Mouse (Mus musculus) v-Abl transformed pro-B cells (cell line): ENCODE data around the gene 4930558K02Rik.

Source experiments
- in situ Hi-C, 2 experiments: fragments of 400-800 bp; cut with MboI; formaldehyde crosslinking; loops; one replicate each; pipeline ENCODE4 v1.15.1; 2025; ENCODE audit not compliant: unreplicated experiment in 2 of 2

The 4930558K02Rik gene

GRCm38 (mm10) chr1:161916036-161916435 lies 63.4 kb downstream of the 4930558K02Rik start:
- in situ Hi-C loops, result no loop called here

DNA sequence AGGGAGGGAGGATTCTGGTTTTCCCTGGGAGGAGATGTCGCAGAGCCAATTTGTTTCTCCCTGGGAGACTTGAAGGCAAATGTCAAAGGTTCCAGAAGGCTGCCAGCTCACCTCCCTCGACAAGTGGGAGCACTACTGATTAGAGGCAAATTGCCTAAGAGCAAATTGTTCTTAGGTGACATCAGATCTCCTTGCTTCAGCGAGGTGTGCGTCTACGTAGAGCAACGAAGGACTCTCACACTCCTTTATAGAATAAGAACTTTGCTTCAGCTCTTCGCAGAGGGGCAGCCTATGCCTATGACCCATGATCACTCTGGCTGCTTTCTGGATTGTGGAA lies 65.8 kb downstream of the 4930558K02Rik start:
- in situ Hi-C loops, result no loop called here

GRCm38 (mm10) chr1:161912940-161913647 lies 66.3 kb downstream of the 4930558K02Rik start:
- in situ Hi-C loops, result no loop called here

DNA sequence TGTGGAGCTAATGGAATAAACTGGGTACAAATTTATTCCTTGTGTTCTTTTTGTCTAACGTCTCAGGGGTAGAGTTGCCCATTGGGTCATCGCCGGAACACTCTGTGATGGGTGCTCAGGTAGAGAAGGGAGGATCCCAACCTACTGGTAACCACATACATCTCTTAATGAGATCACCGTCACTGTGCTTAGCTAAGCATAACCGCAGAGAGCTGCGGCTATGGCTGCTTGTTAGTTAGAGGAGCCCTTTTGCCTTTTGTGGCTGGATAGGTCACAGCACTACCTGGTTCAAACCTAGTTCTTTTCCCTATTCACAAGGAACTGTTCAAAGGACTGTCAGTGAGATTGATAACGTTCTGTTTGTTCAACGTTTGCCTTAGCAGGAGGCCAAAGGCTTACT lies 70.4 kb downstream of the 4930558K02Rik start:
- in situ Hi-C loops, result no loop called here

DNA sequence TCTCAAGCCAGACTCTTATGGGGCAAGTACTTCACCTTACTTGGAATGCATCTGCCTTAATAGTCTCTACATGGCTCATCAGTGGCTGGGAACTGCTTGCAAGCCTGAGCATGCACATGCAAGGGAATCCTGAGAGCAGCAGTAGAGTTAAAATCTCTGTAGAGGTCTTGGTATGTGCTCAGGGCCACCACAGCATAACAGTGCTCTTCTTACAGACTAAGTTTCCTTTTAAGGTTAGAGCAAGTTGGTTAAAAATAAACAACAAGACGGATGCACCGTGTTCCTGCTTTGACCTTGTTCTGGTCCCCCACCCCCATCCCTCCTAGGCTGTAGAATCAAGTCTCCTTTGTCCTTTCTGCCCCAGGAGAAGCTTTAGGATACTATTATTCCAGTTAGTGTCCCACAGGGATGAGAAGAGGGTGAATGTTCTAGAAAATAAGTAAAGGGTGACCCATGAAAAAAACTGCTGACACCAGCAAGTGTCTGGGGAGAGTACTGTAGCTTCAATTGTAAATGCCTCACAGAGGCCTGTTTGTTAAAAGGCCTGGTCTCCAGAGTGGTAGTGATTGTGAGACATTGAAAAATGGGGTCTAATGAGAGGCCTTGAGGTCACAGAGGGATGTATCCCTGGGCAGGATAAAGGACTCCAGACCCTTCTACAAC lies 71.5 kb downstream of the 4930558K02Rik start:
- in situ Hi-C loops, result no loop called here

GRCm38 (mm10) chr1:161907111-161907510 lies 72.3 kb downstream of the 4930558K02Rik start:
- in situ Hi-C loops, result no loop called here

- in situ Hi-C loops, result no loop called here
Observed at GRCm38 (mm10) chr1:161902692-161903452, 76.6 kb downstream of the 4930558K02Rik start.

DNA sequence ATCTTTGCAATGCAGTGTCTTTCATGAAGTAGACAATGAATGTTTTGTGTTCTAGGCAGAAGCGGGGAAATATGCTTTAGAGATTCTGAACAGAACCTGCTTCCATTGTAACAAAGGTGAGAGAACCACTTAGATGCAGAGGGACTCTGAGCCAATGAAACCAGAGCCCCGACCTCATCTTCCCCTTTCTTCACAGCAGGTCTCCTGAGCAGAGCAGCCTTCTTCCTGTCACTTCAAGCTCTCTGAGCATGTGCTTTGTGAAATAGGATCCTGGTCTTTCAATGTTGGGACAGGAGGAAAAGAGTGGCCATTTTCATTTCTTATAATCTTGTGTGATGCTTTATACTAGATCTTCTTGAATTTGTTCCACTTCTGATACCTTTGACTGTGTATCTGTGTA lies 79.3 kb downstream of the 4930558K02Rik start:
- in situ Hi-C loops, result no loop called here

DNA sequence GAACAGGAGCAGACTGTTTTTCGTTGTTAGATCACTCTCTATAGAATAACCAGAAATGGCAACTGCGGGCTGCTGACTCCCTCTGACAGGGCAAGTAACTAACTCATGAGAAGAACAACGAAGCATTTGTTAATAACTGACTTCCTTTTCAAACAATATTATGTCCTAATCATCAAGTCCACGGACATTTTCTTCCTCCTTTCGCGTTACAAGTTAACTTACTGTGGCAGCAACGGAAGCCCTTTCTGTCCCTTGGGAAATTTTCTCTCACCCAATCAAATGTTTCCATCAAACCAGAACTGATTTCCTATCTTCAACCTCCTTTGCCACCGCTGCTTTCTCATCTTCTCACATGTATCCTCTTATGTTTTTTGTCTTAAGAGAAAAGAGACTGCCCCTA lies 82.2 kb downstream of the 4930558K02Rik start:
- in situ Hi-C loops, result loop anchor here in 1 of 2 experiments (25.0 kb wide), 1 partner anchor 135 kb away; no protein-coding TSS in a partner anchor

DNA sequence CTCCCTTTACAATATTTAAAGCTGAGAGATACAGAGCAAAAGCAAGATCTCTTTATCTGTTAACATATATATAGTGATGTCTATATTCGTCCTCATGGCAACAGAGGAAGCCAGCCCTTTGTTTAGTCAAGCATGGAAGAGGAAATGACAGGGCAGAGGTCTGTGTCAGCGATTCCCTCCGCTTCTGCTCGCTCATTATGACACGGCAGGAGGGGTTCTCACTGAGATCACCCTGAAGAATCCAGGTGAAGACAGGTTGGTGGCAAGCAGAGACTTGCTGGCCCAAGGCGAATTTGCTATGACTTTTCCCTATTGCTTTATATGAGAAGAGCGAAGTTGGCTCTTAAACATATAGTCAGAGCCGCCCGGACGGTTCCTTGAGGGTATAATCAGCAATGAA lies 83.3 kb downstream of the 4930558K02Rik start:
- in situ Hi-C loops, result loop anchor here in 1 of 2 experiments (25.0 kb wide), 1 partner anchor 134 kb away; no protein-coding TSS in a partner anchor

DNA sequence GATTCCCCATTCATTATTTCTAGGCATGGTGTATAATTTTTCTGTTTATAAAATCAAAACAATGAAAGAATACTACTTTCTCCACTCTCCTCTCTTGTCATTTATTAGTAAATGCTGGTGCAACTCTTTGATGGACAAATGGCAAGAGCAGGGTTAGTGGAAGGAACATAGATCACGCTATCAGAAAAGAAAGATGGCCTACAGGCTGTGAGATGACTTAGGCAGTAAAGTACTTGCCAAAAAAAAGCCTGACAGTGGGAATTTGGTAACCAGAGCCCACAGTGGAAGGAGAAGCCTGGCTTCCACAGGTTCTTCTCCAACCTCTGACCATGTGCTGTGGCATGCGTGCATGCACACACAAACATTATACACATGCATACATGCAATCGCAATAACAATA lies 84.4 kb downstream of the 4930558K02Rik start:
- in situ Hi-C loops, result loop anchor here in 1 of 2 experiments (25.0 kb wide), 1 partner anchor 133 kb away; no protein-coding TSS in a partner anchor

DNA sequence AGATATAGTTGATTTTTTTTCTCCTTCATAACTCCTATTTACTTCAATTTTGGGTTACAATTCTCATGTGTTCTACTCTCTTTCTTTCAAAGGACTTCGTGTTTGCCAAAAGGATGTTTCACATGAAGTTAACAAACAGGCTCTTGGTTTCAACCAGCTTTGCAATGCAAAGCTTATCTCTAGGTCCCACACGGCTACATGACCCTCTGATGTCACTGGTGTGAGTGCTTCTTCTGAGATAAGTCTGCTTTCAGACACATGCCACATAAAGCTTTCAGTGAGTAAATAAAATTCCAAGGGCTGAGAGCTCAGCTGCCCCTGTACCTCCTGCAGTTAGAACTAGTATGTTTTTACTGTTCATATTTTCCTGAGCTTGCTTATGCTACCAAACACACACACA lies 84.9 kb downstream of the 4930558K02Rik start:
- in situ Hi-C loops, result loop anchor here in 1 of 2 experiments (5.0 to 25.0 kb wide), 2 partner anchors 68 to 132 kb away; no protein-coding TSS in a partner anchor

DNA sequence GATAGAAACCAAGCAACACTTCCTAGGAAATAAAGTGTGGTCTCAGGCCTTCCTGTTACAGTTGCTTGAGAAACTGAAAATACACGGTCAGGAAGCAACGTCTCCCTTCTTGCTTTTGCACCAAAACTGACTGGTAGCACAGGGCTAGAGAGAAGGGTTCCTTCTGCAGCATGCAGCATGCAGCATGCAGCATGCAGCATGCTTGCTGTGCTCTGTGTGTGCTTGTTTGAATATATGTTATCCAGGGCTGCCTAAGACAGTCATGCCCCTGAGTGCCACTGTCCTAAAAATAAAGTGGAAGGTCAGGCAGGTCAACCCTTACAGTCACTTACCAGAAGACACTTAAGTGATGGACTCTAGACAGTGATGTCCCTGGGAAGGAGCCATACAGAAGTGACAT lies 85.3 kb downstream of the 4930558K02Rik start:
- in situ Hi-C loops, result loop anchor here in 1 of 2 experiments (5.0 to 25.0 kb wide), 2 partner anchors 68 to 132 kb away; no protein-coding TSS in a partner anchor
